Mouse (Mus musculus) forebrain, embryonic 12.5 days (tissue): ENCODE data around the gene Rnf38. TPM values are rescaled to one million over a fixed set of nuclear protein-coding genes. Genes with fewer than 3 reads are reported as not detected.
A peak's percentile ranks its signal among the peaks of the same experiment; 100 is the strongest.

Experiments used
- ATAC-seq: fragments of 200-750 bp; cut with Nextera tagmentation; 2 replicates; pipeline ENCODE4 v1.8.0; 2017; ENCODE audit warnings: moderate TSS enrichment; ENCODE audit not compliant: low FRiP score
- H3K27ac ChIP-seq: fragments of 300-500 bp; sonication (generic); 2 replicates; pipeline ENCODE4 v1.5.1; 2016; ENCODE audit warnings: mild to moderate bottlenecking
- H3K27me3 ChIP-seq: fragments of 300-500 bp; sonication (generic); 2 replicates; pipeline ENCODE4 v1.6.1; 2016; ENCODE audit warnings: mild to moderate bottlenecking
- H3K36me3 ChIP-seq: fragments of 300-500 bp; sonication (generic); replicated peaks from 2 replicates; pipeline ENCODE4 v1.6.1; 2016; ENCODE audit warnings: mild to moderate bottlenecking
- H3K4me1 ChIP-seq: fragments of 300-500 bp; sonication (generic); 2 replicates; pipeline ENCODE4 v1.6.1; 2016
- H3K4me2 ChIP-seq: fragments of 300-500 bp; sonication (generic); 2 replicates; pipeline ENCODE4 v1.6.1; 2016; ENCODE audit warnings: mild to moderate bottlenecking, moderate library complexity
- H3K4me3 ChIP-seq: fragments of 300-500 bp; sonication (generic); replicated peaks from 2 replicates; pipeline ENCODE4 v1.5.1; 2016; ENCODE audit warnings: mild to moderate bottlenecking
- H3K9ac ChIP-seq: fragments of 300-500 bp; sonication (generic); 2 replicates; pipeline ENCODE4 v1.6.1; 2016; ENCODE audit warnings: mild to moderate bottlenecking
- H3K9me3 ChIP-seq: fragments of 300-500 bp; sonication (generic); 2 replicates; pipeline ENCODE4 v1.6.1; 2016
- WGBS: fragments of 180-500 bp; shearing (Covaris S2); methylation state at CpG from one replicate; pipeline ENCODE4 v1.1.7; 2016; 5-methylcytosine and 5-hydroxymethylcytosine counted together
- polyA plus RNA-seq: library from polyadenylated mRNA; unstranded; fragments of >200 nt; fragmentation: Nextera tagmentation; extraction: Ambion mirVana; gene quantifications from 2 replicates; pipeline ENCODE4 v1.2.1, GENCODE M21; 2016

The Rnf38 gene
- polyA plus RNA-seq, 1 experiment from 2014 or later = 64.7 TPM

GRCm38 (mm10) chr4:44199968-44200367 lies 33.6 kb downstream of the Rnf38 start:
- Histone ChIP-seq H3K4me3 (no peak overlapping the region), H3K4me2 (no peak overlapping the region), H3K36me3 (no peaks in the 10 kb centered on the region), H3K9ac (no peak overlapping the region), H3K27ac (no peak overlapping the region), H3K27me3 (no peaks in the 10 kb centered on the region), H3K4me1 (no peaks in the 10 kb centered on the region), H3K9me3 (no peaks in the 10 kb centered on the region)
- ATAC-seq = no peak
- 75% methylated on average over 1 of the region's 1 CpGs for WGBS

- Histone ChIP-seq H3K9ac (no peak overlapping the region), H3K27ac (no peak overlapping the region), H3K9me3 (no peaks in the 10 kb centered on the region), H3K4me2 (no peak overlapping the region), H3K36me3 (no peaks in the 10 kb centered on the region; the same call in 1 of the 2 replicates), H3K4me1 (peaks cover 8% of the 10 kb centered on the region), H3K27me3 (no peaks in the 10 kb centered on the region), H3K4me3 (no peak overlapping the region)
- 54% methylated on average over 10 of the region's 10 CpGs for WGBS
- ATAC-seq = no peak
Measured at GRCm38 (mm10) chr4:44187431-44187830, 46.2 kb downstream of the Rnf38 start.

GRCm38 (mm10) chr4:44183862-44184261 lies 49.7 kb downstream of the Rnf38 start:
- ATAC-seq = no peak
- H3K4me3 ChIP-seq = no peak overlapping the region
- 61% methylated on average over 1 of the region's 1 CpGs for WGBS

GRCm38 (mm10) chr4:44179748-44180147 lies 53.8 kb downstream of the Rnf38 start:
- Histone ChIP-seq H3K9me3 (no peaks in the 10 kb centered on the region), H3K9ac (no peak overlapping the region), H3K4me1 (no peaks in the 10 kb centered on the region; the same call in 1 of the 2 replicates), H3K4me2 (no peak overlapping the region), H3K27me3 (no peaks in the 10 kb centered on the region), H3K36me3 (no peaks in the 10 kb centered on the region; the same call in 1 of the 2 replicates), H3K4me3 (no peak overlapping the region), H3K27ac (no peak overlapping the region)
- no peak for ATAC-seq
- 81% methylated on average over 5 of the region's 5 CpGs for WGBS

More at GRCm38 (mm10) chr4:44183862-44184261, 49.7 kb downstream of the Rnf38 start:
- no peak overlapping the region for H3K27ac ChIP-seq
- no peak overlapping the region for H3K4me2 ChIP-seq
- H3K36me3 ChIP-seq = no peaks in the 10 kb centered on the region; the same call in 1 of the 2 replicates
- H3K4me1 ChIP-seq = peaks cover 8% of the 10 kb centered on the region
- H3K9me3 ChIP-seq = no peaks in the 10 kb centered on the region
- no peaks in the 10 kb centered on the region for H3K27me3 ChIP-seq
- H3K9ac ChIP-seq = no peak overlapping the region

GRCm38 (mm10) chr4:44173177-44173576 lies 60.4 kb downstream of the Rnf38 start:
- Histone ChIP-seq H3K4me2 (no peak overlapping the region), H3K27ac (no peak overlapping the region), H3K4me3 (no peak overlapping the region), H3K36me3 (no peaks in the 10 kb centered on the region), H3K27me3 (no peaks in the 10 kb centered on the region), H3K9me3 (no peaks in the 10 kb centered on the region), H3K9ac (no peak overlapping the region), H3K4me1 (0 out of 2 replicates have a peak, but pooled peaks cover 7% of the 10 kb centered on the region)
- WGBS = 0% methylated on average over 1 of the region's 1 CpGs
- no peak for ATAC-seq

GRCm38 (mm10) chr4:44172676-44173075 lies 60.9 kb downstream of the Rnf38 start:
- 57% methylated on average over 5 of the region's 5 CpGs for WGBS
- Histone ChIP-seq H3K27ac (no peak overlapping the region), H3K9ac (no peak overlapping the region), H3K4me2 (no peak overlapping the region), H3K4me3 (no peak overlapping the region), H3K36me3 (no peaks in the 10 kb centered on the region), H3K9me3 (no peaks in the 10 kb centered on the region), H3K4me1 (0 out of 2 replicates have a peak, but pooled peaks cover 7% of the 10 kb centered on the region), H3K27me3 (no peaks in the 10 kb centered on the region)
- ATAC-seq = no peak

- Histone ChIP-seq H3K36me3 (no peaks in the 10 kb centered on the region), H3K9me3 (no peaks in the 10 kb centered on the region), H3K27me3 (no peaks in the 10 kb centered on the region), H3K27ac (no peak overlapping the region), H3K4me3 (no peak overlapping the region), H3K9ac (no peak overlapping the region), H3K4me2 (no peak overlapping the region), H3K4me1 (peaks cover 21% of the 10 kb centered on the region)
- 79% methylated on average over 3 of the region's 3 CpGs for WGBS
- ATAC-seq = no peak
Measured at GRCm38 (mm10) chr4:44169884-44170283, 63.7 kb downstream of the Rnf38 start.

- 9% methylated on average over 7 of the region's 7 CpGs for WGBS
- Histone ChIP-seq H3K4me1 (peaks cover 29% of the 10 kb centered on the region), H3K4me3 (peak overlapping the region; percentile 43; the same call in 1 of the 2 replicates), H3K4me2 (peak overlapping the region; percentile 56), H3K9me3 (no peaks in the 10 kb centered on the region), H3K27me3 (no peaks in the 10 kb centered on the region), H3K9ac (no peak overlapping the region; the same call in 1 of the 2 replicates), H3K36me3 (no peaks in the 10 kb centered on the region), H3K27ac (no peak overlapping the region)
- ATAC-seq = no peak
Measured at GRCm38 (mm10) chr4:44168816-44169215, 64.8 kb downstream of the Rnf38 start.

GRCm38 (mm10) chr4:44168231-44168647 lies 65.3 kb downstream of the Rnf38 start:
- Histone ChIP-seq H3K9me3 (no peaks in the 10 kb centered on the region), H3K27ac (peak overlapping the region; percentile 59; the same call in 1 of the 2 replicates), H3K27me3 (no peaks in the 10 kb centered on the region), H3K9ac (peak overlapping the region; percentile 38), H3K4me3 (peak overlapping the region; percentile 43), H3K4me1 (peaks cover 34% of the 10 kb centered on the region), H3K4me2 (peak overlapping the region; percentile 56), H3K36me3 (no peaks in the 10 kb centered on the region)
- peak; percentile 90 for ATAC-seq
- 0% methylated on average over 22 of the region's 34 CpGs for WGBS

- ATAC-seq = peak; percentile 91
- Histone ChIP-seq H3K9ac (peak overlapping the region; percentile 79), H3K4me1 (peaks cover 41% of the 10 kb centered on the region), H3K27me3 (no peaks in the 10 kb centered on the region), H3K36me3 (no peaks in the 10 kb centered on the region), H3K27ac (peak overlapping the region; percentile 99), H3K4me2 (peak overlapping the region; percentile 70), H3K9me3 (no peaks in the 10 kb centered on the region), H3K4me3 (peak overlapping the region; percentile 82)
- under 1% methylated on average over 67 of the region's 95 CpGs for WGBS
Measured at GRCm38 (mm10) chr4:44167397-44168121, 66.0 kb downstream of the Rnf38 start.

GRCm38 (mm10) chr4:44166702-44167396 lies 66.7 kb downstream of the Rnf38 start:
- H3K9ac ChIP-seq = peak overlapping the region; percentile 79
- H3K4me3 ChIP-seq = peak overlapping the region; percentile 82
- H3K4me1 ChIP-seq = peaks cover 47% of the 10 kb centered on the region
- no peaks in the 10 kb centered on the region for H3K27me3 ChIP-seq
- no peak for ATAC-seq
- H3K4me2 ChIP-seq = peak overlapping the region; percentile 70
- H3K36me3 ChIP-seq = no peaks in the 10 kb centered on the region
- H3K27ac ChIP-seq = peak overlapping the region; percentile 99
- H3K9me3 ChIP-seq = no peaks in the 10 kb centered on the region
- WGBS = 4% methylated on average over 20 of the region's 20 CpGs

- H3K4me2 ChIP-seq = peak overlapping the region; percentile 70
- peaks cover 59% of the 10 kb centered on the region for H3K4me1 ChIP-seq
- no peak overlapping the region for H3K27ac ChIP-seq
- 86% methylated on average over 5 of the region's 5 CpGs for WGBS
- H3K9me3 ChIP-seq = no peaks in the 10 kb centered on the region
- no peak for ATAC-seq
- no peak overlapping the region; the same call in 1 of the 2 replicates for H3K4me3 ChIP-seq
- no peak overlapping the region for H3K9ac ChIP-seq
- H3K36me3 ChIP-seq = no peaks in the 10 kb centered on the region
- no peaks in the 10 kb centered on the region for H3K27me3 ChIP-seq
Measured at GRCm38 (mm10) chr4:44164621-44165020, 69.0 kb downstream of the Rnf38 start.
